In genomic region chr2:31538745-31539144, GRCm38 (mm10) we compare ENCODE assay signal across 18 mouse cellular contexts. TPM values are rescaled to one million over a fixed set of nuclear protein-coding genes. Genes with fewer than 3 reads are reported as not detected.
DNase-seq lines count a peak whose midpoint lies in the region; TF ChIP-seq lines count a peak whose summit lies in the region.
"Had no signal": no experiment of that assay in that cellular context is flagged by ENCODE, and none has a peak within 500 bp of the region (broad histone marks: within the 10 kb centered on the region; RNA-seq: fewer than 3 reads in every experiment).

No protein-coding gene starts in this region.

- no peak overlapping the region for H3ac ChIP-seq in myocyte (ENCODE audit: control insufficient read depth, insufficient read length)

- no peak for TF ChIP-seq CTCF in MEL (IDR thresholded peaks at IDR 0.05 in 2 of 3, conservative IDR thresholded peaks at IDR 0.05 in 1 of 3; ENCODE audit: control insufficient read depth in 1 of 3, insufficient read depth in 1 of 3, low read depth in 2 of 3, low read length in 3 of 3, poor library complexity in 1 of 3, severe bottlenecking in 1 of 3)

- H3K4me2 ChIP-seq in myocyte (ENCODE audit: low read depth) = no peak overlapping the region

- no peak for TF ChIP-seq POLR2A in MEL (IDR thresholded peaks at IDR 0.05; ENCODE audit: control insufficient read depth in 1 of 2, insufficient read depth in 1 of 2, low read depth in 1 of 2, low read length in 2 of 2, poor library complexity in 1 of 2)
- no peak for TF ChIP-seq POLR2A in myocyte (IDR thresholded peaks at IDR 0.05; ENCODE audit: insufficient read length, low read depth)

- no peaks in the 10 kb centered on the region for H3K9me3 ChIP-seq in MEL (replicated peaks; ENCODE audit: insufficient read depth, low read length)
- H3K9me3 ChIP-seq: G1E had no signal

- H3K27me3 ChIP-seq in MEL (ENCODE audit: control insufficient read depth in 1 of 2, insufficient read depth in 2 of 2, low read length in 2 of 2) (no peaks in the 10 kb centered on the region), myocyte (ENCODE audit: control insufficient read depth, insufficient read depth, insufficient read length) (peaks cover 8% of the 10 kb centered on the region)

- no peaks in the 10 kb centered on the region; a peak in 2 of 4 replicates for H3K4me1 ChIP-seq in MEL (ENCODE audit: control insufficient read depth in 1 of 2, insufficient read depth in 2 of 2, low read length in 2 of 2)

- no peak for TF ChIP-seq EP300 in MEL (IDR thresholded peaks at IDR 0.05; ENCODE audit: low read depth in 1 of 2, low read length in 2 of 2)

- no peak for TF ChIP-seq RAD21 in MEL (IDR thresholded peaks at IDR 0.05; ENCODE audit: low read depth, low read length)

- H3K79me2 ChIP-seq in MEL (ENCODE audit: control insufficient read depth, insufficient read depth, low read length, poor library complexity) (no peaks in the 10 kb centered on the region), myocyte (ENCODE audit: control insufficient read depth, insufficient read depth) (no peaks in the 10 kb centered on the region)

- DNase-seq in retina, postnatal 1 day = peak; percentile 45
- DNase-seq in retina, embryonic 14.5 days (ENCODE audit: low spot score) = no peak
- DNase-seq in MEL (ENCODE audit: low read depth, low spot score) = peak; percentile 10
- DNase-seq in heart, postnatal 14 days = no peak
- no peak for DNase-seq in natural killer cell, adult 2 months (ENCODE audit: low spot score in 2 of 2)
- DNase-seq: adrenal gland, adult 2 months; adrenal gland, adult 8-10 months; adrenal gland, postnatal 10 days; adrenal gland, postnatal 14 days; adrenal gland, postnatal 25 days; adrenal gland, postnatal 36 days; B cell, adult 2 months; cerebellum, adult 11 months; cerebellum, adult 11-12 months; cerebellum, adult 18-20 months; cerebellum, adult 2 months had no signal

- H3K36me3 ChIP-seq in MEL (ENCODE audit: control insufficient read depth in 1 of 2, insufficient read depth in 2 of 2, low read length in 2 of 2) = no peaks in the 10 kb centered on the region
- H3K36me3 ChIP-seq in myocyte (ENCODE audit: control insufficient read depth, insufficient read depth) = no peaks in the 10 kb centered on the region
- H3K36me3 ChIP-seq: G1E had no signal

- H3K27ac ChIP-seq in MEL (ENCODE audit: control insufficient read depth, low read depth, low read length) = no peak overlapping the region

- H3K4me3 ChIP-seq in MEL (ENCODE audit: control insufficient read depth in 1 of 2, insufficient read depth in 1 of 2, low read depth in 2 of 2, low read length in 2 of 2) (no peak overlapping the region), myocyte (no peak overlapping the region)

- no peak overlapping the region for H3K9ac ChIP-seq in MEL (ENCODE audit: control insufficient read depth, low read depth, low read length, poor library complexity, severe bottlenecking)

- intact Hi-C loops in heart, postnatal 14 days (cut with DNase I) = no loop called here

TF ChIP-seq in MEL, 35 proteins besides CTCF, POLR2A, EP300 and RAD21:
- TF ChIP-seq ZC3H11A (IDR thresholded peaks at IDR 0.05; ENCODE audit: low read depth, low read length) = no peak
- no peak for TF ChIP-seq SIN3A (IDR thresholded peaks at IDR 0.05; ENCODE audit: low read length)

TF ChIP-seq in myocyte, 11 proteins besides CTCF, POLR2A, EP300 and RAD21:
- peak in 2 of 3 experiments; percentile 12 to 87 for TF ChIP-seq MYOD1 (IDR thresholded peaks at IDR 0.05; ENCODE audit: control insufficient read depth in 1 of 3, insufficient read length in 2 of 3, low read depth in 2 of 3)
- TF ChIP-seq POLR2AphosphoS2 (IDR thresholded peaks at IDR 0.05; ENCODE audit: insufficient read length, low read depth) = no peak
- TF ChIP-seq E2F4 (IDR thresholded peaks at IDR 0.05; ENCODE audit: insufficient read depth) = no peak
- TF ChIP-seq MYOG (IDR thresholded peaks at IDR 0.05; ENCODE audit: control insufficient read depth in 1 of 3, insufficient read depth in 1 of 3, insufficient read length in 2 of 3, low read depth in 2 of 3) = peak in 1 of 3 experiments; percentile 82
- TF ChIP-seq TCF12 (IDR thresholded peaks at IDR 0.05; ENCODE audit: insufficient read depth, poor library complexity, severe bottlenecking) = no peak

RNA-seq across cellular contexts. Expression of gene Fubp3, which starts 33.7 kb away (rescaled TPM):
- total RNA-seq in MEL (2012; rRNA removed) = 42.2 and 44.7 TPM in 2 replicates
- 10 to 100 TPM in 1 of 2 experiments, not detected in 1; 80.0 TPM for polyA plus RNA-seq in MEL (2012; ENCODE audit: insufficient read depth in 1 of 2, insufficient read length in 2 of 2, low read depth in 1 of 2, low replicate concordance in 2 of 2, missing spikeins in 1 of 2)
- polyA plus RNA-seq in myocyte (2012; fragmentation: generic; extraction: Trizol) = 20.4 TPM
- total RNA-seq in heart, postnatal 14 days (2021) = 10 to 100 TPM; 21.0 to 24.1 TPM

Comparison
In these comparisons a context has a peak if more than half of its experiments do, and no peak if none do; other contexts are left out.
1. DNase-seq: peak in retina, postnatal 1 day (single experiment) and MEL (single experiment); none in retina, embryonic 14.5 days (single experiment), heart, postnatal 14 days (0 of 2) and natural killer cell, adult 2 months (0 of 2).